Mouse (Mus musculus) left cerebral cortex, adult 9 months (tissue): Measurements from ENCODE around the gene Vamp5.
A peak's percentile ranks its signal among the peaks of the same experiment; 100 is the strongest.

Experiments used
- DNase-seq, 2 experiments: peaks; one replicate each; pipeline ENCODE4 v3.0.0; 2022; ENCODE audit warnings: low spot score in 2 of 2

The Vamp5 gene

GRCm38 (mm10) chr6:72380131-72380770, at the start of gene Vamp5:
Gene Vamp5 (minus strand): TSS chr6:72380468.
- peak in 1 of 2 experiments; percentile 55 for DNase-seq

DNA sequence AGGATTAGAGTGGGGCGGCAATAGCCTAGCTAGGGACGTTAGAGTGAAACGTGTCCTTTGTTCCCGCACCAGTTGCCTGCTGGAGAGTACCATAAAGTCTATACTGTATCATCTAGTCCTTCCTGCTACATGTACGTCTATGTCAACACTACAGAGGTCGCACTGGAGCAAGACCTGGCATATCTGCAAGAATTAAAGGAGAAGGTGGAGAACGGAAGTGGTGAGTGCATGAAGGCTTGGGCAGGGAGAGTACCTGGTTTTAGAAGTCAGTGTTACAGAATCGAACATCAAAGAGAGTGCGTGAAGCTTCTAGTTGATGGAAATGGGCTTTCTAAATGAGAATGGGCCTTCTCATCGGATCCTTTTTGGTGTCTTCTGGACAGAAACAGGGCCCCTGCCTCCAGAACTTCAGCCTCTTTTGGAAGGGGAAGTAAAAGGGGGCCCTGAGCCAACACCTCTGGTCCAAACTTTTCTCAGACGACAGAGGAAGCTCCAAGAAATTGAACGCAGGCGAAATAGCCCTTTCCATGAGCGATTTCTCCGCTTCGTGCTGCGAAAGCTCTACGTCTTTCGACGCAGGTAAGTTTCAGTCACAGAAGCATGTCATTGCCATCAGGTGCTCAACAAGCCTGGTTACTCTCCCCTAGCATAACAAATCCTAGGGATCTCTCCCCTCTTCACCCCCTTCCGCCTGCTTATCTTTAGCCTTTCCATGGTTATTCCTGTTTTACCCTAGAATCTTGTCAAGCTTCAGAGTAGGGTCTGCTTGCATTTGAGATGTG, 49.0 kb upstream of the Vamp5 start:
- no peak for DNase-seq

DNA sequence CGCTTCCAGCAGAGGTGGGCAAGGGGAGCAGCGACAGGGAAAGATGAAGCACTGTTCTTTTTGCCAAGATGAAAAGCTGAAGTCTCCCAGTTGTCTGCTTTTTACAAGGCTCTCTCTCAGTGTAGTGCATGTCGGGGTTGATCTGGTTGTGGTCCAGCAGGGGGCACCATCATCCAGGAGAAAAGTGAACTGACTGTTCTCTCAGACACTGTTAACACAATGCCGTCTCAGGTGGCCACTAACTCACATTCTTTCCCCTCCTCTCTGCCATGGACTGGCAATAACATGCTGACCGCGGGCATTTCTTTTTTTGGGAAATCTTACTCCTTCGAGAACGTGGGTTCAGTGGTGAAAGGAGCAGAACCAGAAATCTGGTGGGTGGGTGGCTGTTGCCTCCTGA, 47.8 kb upstream of the Vamp5 start:
- peak; percentile 38 to 84 for DNase-seq

GRCm38 (mm10) chr6:72425646-72426045, 45.4 kb upstream of the Vamp5 start:
- DNase-seq: no peak

GRCm38 (mm10) chr6:72420901-72421300, 40.6 kb upstream of the Vamp5 start:
- no peak for DNase-seq

- DNase-seq: no peak
These were observed 39.5 kb upstream of the Vamp5 start for GRCm38 (mm10) chr6:72419806-72420205.

DNA sequence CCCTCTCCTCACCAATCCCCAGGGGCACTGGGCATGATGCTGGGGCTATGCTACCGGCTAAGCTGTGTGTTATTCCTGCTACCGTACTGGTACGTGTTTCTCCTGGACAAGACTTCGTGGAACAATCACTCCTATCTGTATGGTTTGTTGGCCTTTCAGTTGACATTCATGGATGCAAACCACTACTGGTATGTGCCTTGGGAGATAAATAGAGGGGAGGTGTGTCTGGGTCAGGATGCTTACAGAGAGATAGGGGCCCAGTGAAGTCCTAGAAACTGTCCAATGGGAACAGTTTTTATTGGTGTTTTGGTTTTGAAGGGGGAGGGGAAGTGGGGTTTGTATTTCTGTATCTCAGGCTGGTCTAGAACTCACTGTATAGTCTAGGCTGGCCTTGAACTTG, 38.0 kb upstream of the Vamp5 start:
- DNase-seq: no peak

DNA sequence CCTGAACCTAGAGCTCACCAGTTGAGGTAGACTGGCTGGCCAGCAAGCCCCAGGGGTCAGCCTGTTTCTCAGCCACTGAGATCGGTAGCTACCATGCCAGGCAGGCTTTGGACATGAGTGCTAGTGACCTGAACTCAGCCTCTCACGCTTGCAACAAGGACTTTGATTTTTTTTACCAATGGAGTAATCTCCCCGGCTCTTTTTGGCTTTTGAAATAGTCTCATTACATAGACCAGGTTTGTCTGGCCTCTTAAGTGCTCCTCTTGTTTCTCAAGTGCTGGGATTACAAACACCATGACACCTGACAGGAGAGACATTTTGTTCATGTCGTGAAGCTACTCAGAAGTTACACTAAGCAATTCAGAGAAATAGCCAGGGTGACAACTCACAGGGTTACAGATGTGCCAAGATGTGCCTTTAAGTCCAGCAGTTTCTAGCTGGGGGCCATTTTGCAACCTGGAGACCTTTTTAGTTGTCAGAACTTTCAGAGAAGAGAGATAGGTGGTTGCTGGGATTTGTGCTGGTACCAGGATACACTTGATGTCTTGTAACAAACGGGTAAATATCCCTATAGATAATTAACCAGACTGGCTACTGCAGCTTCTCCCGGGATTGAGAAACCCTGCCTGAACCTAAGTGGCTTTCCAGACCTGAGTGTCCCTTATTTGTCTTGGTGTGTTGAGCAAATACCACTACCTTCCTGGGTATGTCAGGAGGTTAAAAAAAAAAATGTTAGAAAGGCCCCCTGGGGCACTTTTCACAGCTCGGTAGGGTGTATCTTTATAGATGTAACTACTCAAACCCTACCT, 35.9 kb upstream of the Vamp5 start:
- no peak for DNase-seq

DNA sequence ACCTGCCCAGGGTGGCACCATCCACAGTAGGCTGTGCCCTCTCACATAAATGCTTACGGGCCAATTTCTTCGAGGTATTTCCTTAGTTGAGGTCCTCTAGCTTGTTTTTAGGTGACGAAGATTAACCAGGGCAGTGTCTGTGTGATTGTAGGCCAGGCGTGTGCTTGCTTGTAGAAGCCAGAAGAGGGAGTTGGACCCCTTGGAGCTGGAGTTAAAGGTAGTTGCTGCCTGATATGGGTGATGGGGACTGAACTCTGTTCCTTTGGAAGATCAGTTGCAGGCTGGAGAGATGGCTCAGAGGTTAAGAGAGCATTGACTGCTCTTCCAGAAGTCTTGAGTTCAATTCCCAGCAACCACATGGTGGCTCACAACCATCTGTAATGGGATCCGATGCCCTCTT, 34.9 kb upstream of the Vamp5 start:
- DNase-seq: no peak

DNA sequence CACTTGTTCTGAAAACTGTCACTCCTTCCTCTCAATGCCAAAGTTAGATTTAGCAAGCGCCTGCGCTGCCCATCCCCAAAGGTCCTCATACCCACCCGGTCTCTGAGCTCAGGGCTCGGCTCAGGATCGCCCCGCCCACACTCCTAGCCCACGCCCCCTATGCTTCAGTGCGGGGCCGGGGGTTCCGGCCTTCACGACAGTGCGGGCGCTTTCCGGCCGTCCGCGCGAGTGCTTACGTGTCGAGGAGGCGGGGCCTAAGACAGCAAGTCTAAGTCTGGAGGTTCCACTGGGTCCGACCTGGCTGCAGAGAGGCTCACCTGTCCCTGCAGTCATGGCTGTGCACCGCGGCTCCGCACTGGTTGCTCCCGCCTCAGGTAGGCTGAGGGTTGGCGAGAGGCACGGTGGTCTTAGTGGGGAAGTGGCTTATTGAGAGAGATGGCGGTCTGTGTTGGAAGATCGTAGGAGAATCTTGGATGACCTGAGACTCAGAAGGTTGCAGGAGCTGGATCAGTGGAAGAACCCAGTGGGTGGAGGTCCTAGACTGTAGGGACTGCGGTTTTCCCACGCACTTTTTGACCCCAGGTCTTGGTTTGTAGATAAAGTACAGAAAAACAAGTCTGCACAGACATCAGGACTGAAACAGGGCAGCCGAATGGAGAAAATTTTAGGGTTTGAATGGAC, 33.9 kb upstream of the Vamp5 start, which contains the start of gene Ggcx:
Gene Ggcx, plus strand, starts transcription at position 233 of the 681 bp plus-strand sequence.
- peak; percentile 79 to 92 for DNase-seq

GRCm38 (mm10) chr6:72410518-72410917, 30.2 kb upstream of the Vamp5 start:
- DNase-seq: no peak

DNA sequence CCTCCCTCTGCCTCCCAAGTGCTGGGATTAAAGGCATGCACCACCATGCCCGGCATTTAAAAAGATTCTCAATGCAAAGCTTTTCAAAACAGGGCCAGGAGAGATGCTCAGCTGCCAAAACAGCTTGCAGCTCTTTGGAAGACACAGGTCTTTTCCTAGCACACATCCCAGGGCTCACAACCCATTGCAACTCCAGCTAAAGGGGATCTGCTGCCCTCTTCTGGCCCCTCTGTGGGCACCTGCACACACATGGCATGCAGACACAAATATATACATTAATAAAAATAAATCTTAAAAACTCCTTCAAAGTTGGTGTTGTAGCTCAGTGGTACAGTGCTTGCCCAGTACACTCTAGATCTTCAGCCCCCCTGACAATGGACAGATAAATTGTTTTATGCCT, 29.7 kb upstream of the Vamp5 start:
- DNase-seq: no peak

DNA sequence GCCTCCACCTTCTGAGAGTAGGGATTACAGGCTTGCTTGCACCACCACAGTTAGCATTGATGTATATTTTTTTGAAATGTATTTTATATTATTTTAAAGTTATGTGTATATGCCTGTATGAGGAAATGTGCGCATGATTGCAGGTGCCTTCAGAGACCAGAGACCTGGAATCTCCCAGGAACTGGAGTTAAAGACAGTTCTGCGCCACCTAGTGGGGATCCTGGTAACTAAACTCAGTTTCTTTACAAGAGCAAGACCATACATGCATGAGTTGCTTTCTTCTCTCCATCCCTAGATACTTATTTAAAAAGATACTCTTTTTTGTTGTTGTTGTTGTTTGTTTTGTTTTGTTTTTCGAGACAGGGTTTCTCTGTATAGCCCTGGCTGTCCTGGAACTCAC, 29.3 kb upstream of the Vamp5 start:
- DNase-seq: peak in 1 of 2 experiments; percentile 72

DNA sequence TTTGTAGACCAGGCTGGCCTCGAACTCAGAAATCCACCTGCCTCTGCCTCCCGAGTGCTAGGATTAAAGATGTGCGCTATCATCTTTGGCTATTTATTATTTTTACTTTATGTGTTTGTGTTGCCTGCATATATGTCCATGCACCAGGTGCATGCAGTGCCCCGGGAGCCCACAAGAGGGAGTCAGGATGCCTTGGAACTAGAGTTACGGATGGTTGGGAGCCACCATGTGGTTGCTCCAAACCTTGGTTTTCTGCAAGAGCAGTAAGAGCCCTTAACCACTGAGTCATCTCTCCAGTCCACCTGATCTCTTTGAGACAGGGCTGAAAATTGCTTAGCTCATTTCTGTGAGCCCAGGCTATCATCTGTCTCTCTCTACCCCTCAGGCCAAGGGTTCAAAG, 26.9 kb upstream of the Vamp5 start:
- DNase-seq: peak in 1 of 2 experiments; percentile 89

DNA sequence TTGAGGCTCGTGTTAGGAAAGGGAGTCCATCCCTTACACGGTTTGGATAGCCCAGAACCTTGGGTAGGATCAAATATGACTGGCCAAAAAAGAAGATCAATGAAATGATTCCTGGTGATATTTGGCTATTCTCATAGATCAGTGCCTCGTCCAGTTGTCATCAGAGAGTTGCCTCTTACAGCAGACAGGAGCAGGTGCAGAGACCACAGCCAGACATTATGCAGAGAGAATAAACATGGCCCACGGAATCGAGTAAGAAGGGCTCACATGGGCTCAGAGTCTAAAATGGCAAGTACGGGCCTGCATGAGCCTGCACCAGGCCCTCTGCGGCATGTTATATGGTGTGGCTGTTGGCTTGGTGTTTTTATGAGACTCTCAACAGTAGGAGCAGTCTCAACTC, 25.1 kb upstream of the Vamp5 start:
- DNase-seq: no peak

DNA sequence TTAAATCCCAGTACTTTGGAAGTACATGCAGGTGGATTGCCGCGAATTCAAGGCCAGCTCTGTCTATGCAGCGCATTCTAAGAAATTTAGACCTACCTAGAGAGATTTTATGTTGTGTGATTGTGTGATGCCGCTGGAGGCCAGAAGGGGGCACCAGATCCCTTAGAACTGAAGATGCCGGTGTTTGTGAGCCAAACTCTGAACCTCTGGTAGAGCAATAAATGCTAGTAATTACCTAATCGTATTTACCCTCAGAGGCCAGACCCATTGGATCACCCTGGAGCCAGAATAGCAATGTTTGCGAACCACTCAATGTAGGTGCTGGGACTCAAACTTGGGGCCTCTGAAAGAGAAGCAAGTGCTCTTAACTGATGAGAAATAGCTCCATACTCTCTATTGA, 21.6 kb upstream of the Vamp5 start:
- DNase-seq: peak in 1 of 2 experiments; percentile 79

DNA sequence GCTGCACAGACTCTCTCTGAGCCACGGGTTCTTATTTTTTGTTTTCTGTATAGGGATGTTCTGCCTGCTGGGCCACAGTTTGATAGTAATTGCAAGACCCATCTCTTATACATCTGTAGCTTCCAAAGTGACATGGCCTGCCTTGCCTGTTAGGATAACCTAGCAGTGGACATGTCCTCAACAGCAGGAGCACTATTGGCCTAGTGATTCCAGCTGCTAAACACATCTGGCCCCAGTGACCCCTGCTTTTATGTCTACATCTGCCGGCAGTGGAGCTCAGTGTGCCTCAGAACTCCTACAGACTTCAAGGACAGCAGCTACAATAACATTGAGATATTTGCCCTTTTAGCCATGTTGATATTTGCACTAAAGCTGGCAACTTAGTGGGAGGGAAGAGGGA, 19.7 kb upstream of the Vamp5 start:
- no peak for DNase-seq

DNA sequence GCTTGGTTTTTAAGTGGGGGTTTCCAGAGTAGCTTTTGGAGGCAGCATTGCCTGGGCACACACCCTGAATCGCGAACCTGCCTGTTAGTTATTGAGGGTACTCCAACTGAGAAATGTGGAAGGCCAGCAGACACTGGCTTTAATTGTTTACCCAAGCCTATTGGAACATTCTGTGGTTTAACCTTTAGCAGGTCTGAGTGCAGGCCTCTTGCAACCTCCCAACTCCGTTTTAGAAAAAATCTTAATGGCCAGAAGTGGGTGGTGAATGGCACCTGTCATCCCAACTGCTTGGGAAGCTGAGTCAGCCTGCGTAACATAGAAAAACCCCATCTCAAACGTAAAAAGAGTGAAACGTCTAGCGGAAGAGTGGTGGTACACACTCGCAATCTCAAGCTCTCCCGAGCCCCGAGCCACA, 16.6 kb upstream of the Vamp5 start:
- no peak for DNase-seq

GRCm38 (mm10) chr6:72392341-72392740, 12.1 kb upstream of the Vamp5 start:
- DNase-seq: no peak

DNA sequence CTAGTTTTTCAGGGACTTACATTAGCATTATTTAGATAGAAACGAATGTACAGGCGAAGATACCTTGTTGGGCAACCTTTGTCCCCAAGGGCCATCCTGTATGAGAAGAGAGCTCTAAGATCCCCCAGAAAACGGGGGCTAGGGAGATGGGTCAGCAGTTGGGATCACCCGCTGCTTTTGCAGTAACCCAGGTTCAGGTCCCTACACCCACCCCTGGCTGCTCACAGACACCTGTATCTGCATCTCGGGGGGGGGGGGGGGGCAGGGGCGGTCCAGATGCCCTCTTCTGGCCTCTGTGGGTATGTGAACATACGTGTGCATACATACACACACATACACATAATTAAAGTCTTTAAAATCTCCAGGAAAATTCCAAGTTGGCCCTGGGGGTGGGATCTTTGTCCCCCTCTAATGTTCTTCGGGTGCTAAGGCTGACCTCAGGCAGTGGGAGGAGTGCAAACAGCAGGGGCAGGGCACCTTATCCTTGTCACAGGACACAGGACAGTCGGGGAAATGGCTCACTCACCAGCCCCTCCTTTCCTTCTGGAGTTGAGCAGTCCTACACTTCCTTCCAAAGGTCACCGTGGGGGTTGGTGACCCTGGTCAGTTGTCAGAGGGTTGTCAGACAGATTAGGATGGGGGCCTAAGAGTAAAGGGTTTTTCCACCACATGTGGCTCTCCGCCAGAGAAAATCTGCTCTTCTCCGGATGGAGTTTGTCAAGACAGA, 10.7 kb upstream of the Vamp5 start:
- no peak for DNase-seq
